Mouse (Mus musculus) cerebellum, adult (tissue): ENCODE measurements around the gene Hbq1b.
A peak's percentile ranks its signal among the peaks of the same experiment; 100 is the strongest.
"Not testable (repeated sequence)": the region's sequence is repeated elsewhere in the genome, so short reads cannot be mapped to it uniquely, and the experiment has no call there.

Experiments used
- ATAC-seq: cut with Nextera tagmentation; 2 replicates; pipeline ENCODE4 v1.9.2; 2017; ENCODE audit warnings: mild to moderate bottlenecking, moderate library complexity, mixed read lengths; ENCODE audit not compliant: insufficient number of reproducible peaks, low FRiP score, low TSS enrichment

The Hbq1b gene

GRCm38 (mm10) chr11:32267188-32267884 is 19.4 kb upstream of the Hbq1b start, which contains the start of gene Nprl3:
TSS of gene Nprl3 (minus strand) at chr11:32267707.
- peak; percentile 98 for ATAC-seq

DNA sequence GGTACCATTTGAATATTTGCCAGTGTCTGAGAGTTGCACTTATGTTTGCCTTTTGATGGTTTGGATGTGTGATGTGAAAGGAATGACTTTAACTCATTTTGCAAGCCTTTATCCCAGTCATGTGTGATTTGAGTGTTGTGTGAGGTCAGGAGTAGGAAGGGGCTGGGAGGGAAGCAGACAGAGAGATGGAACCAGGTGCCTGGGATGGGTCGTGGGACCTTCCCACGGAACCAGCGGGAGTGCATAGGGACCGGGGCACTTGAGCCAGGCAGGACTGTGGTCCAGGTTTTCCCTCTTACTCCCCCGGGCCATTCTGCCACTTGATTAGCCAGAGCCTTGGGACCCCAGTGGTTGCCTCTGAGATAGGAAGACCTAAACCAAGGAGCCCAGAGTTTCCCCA is 18.8 kb upstream of the Hbq1b start:
- 0 out of 2 replicates have a peak, but pooled peaks have one; percentile 2 for ATAC-seq

- no peak for ATAC-seq
Observed at GRCm38 (mm10) chr11:32268952-32269351, 17.8 kb upstream of the Hbq1b start.

DNA sequence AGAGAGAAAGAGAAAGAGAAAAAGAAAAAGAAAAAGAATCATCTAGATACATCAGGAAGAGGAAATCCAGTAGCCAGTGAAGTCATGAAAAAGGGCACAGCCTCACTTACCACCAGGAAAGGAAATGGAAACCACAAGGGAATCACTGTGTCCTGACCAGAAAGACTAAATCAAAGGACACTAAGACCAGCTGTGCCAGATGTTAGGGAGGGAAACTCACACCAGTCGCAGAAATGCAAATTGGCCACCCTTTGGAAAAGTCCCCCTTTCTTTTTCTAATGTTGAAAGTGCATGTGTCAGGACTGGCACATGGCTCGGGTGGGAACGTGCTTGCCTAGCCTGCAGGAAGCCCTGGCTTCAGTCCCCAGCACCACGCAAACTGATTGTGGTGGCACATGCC is 15.6 kb upstream of the Hbq1b start:
- no peak for ATAC-seq

GRCm38 (mm10) chr11:32276347-32276746 is 10.4 kb upstream of the Hbq1b start, which contains the start of gene Hba-x:
TSS of gene Hba-x (plus strand) at chr11:32276400.
- ATAC-seq: no peak

- ATAC-seq: no peak
Observed at GRCm38 (mm10) chr11:32277736-32278457, 8.9 kb upstream of the Hbq1b start.

- no peak for ATAC-seq
Observed at GRCm38 (mm10) chr11:32278458-32278957, 8.3 kb upstream of the Hbq1b start.

DNA sequence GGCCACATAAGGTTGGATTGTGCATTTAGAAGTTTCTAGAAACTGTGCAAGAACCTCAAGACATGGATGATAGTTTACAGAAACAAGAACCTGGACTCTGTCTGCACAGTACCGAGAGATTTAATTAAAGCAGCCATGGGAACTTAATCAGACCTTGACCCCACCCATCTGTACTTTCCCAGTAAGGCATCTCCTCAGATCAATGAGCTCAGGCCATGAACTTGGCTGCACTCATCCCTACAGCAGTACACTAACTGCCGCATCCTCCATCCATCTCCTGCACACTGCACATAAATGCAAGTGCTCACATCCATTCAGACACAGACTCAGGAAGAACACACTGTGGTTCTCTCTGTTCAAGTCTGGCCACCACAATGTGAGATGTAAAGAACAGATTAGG is 6.1 kb upstream of the Hbq1b start:
- no peak for ATAC-seq

DNA sequence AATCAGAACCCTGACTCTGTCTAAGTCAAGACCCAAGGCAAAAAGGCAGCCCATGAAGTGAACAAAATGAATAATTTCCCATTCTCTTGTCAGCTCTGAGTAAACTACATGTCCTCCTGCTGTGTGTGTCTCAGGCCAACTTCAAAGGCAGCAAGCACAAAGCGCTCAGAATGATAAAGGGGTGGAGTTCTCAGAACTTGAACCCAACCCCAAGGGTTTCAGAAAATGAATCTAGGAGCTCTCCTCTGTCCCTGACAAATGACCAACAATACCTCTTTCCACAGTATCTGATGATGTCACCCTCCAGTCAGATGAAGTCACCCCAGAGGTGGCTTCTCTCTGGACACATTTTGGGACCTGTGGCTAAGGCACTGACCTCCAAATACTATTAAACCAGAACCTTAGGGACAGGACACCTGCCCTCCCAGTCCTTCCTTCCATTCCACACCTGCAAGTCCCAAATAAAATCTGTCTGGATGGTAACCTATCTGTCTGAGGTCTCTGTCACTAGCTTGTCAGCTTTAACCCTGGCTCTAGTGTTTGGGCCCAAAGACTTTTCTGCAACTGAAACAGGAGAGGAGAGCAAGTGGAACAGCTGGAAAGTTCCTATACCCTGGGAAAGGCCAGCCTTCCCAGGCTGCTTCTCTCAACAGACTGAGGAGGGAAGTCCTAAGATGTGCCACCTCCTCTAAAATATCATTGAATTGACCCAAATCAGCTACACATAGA is 5.2 kb upstream of the Hbq1b start:
- no peak for ATAC-seq

- not testable (repeated sequence) for ATAC-seq
Observed at GRCm38 (mm10) chr11:32283091-32283777, 3.5 kb upstream of the Hbq1b start, which contains the start of gene Hba-a1. TSS of gene Hba-a1 (plus strand) at chr11:32283511.

- not testable (repeated sequence) for ATAC-seq
Observed at GRCm38 (mm10) chr11:32284582-32284981, 2.2 kb upstream of the Hbq1b start.

- no peak for ATAC-seq
Observed at GRCm38 (mm10) chr11:32285031-32285775, 1.6 kb upstream of the Hbq1b start.

GRCm38 (mm10) chr11:32285887-32286286 is 878 bp upstream of the Hbq1b start:
- ATAC-seq: not testable (repeated sequence)

GRCm38 (mm10) chr11:32287493-32287825 is 694 bp downstream of the Hbq1b start:
- ATAC-seq: no peak

GRCm38 (mm10) chr11:32292819-32293218 is 6.1 kb downstream of the Hbq1b start:
- ATAC-seq: not testable (repeated sequence)

DNA sequence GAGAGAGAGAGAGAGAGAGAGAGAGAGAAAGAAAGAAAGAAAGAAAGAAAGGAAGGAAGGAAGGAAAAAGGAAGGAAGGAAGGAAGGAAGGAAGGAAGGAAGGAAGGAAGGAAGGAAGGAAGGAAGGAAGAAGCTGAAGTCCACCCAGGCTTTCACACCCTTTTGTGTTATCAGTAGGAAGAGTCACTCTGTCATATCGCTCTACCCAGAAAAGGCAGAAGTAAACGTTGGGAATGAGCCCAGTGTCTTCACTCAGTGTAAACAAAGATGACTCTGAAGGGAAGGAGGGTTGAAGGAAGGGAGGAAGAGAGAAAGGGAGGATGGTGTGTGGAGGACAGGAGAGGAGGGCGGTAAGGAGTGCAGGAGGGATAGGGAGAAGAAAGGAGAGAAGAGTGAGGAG is 6.7 kb downstream of the Hbq1b start:
- ATAC-seq: not testable (repeated sequence)

DNA sequence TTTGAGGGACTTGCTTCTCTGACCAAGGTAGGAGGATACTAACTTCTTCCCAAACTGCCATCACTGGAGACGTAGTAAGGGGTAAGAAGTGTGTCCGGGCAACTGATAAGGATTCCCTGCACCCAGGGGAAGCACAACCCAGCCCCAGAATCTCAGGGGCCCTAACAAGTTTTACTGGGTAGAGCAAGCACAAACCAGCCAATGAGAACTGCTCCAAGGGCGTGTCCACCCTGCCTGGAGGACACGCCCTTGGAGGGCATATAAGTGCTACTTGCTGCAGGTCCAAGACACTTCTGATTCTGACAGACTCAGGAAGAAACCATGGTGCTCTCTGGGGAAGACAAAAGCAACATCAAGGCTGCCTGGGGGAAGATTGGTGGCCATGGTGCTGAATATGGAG is 9.4 kb downstream of the Hbq1b start, which contains the start of gene Hba-a2:
Gene Hba-a2, plus strand, starts transcription at position 287 of the 400 bp plus-strand sequence.
- not testable (repeated sequence) for ATAC-seq

DNA sequence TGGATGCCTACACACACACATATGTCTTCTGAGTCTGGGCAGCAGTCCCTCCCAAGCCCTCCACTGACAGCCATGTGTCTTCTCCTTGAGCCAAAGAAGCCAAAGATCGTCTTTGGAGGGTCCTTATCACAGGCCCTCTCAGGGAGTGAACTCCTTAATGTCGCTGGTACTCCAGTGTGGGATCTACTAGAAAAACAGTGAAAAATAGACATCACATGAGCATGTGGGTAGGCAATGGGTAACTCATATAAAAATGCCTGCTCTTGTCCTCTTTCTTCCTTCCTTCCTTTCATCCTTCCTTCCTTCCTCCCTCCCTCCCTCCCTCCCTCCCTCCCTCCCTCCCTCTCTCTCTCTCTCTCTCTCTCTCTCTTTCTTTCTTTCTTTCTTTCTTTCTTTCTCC is 10.7 kb downstream of the Hbq1b start:
- ATAC-seq: not testable (repeated sequence)

DNA sequence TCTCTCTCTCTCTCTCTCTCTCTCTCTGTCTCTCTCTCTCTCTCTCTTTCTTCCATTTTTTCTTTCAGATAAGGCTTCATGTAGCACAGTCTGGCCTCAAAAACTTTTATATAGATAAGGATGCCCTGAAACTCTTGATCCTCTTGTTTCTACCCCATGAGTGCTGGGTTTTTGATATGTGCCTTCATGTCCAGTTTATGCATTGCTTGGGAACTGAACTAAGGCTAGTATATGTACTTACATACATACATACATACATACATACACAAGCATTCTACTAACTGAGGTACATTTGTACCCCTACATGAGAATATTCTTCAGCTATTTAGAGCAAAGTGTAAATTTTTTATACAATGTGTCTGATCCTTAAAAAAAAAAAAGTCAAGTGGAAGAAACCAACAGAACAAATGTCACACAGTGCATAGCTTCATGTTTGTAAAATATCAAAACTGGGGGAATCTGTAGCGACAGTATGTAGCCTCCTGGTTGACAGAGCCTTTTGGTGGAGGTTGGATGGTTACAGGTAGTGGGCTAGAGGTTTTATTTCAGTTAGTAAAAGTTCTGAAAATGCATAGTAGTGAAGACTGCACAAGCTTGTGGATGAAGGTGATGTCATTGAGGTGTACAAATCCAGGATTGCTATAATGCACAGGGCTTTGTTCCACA is 11.2 kb downstream of the Hbq1b start:
- ATAC-seq: no peak
